In the genomic region with DNA sequence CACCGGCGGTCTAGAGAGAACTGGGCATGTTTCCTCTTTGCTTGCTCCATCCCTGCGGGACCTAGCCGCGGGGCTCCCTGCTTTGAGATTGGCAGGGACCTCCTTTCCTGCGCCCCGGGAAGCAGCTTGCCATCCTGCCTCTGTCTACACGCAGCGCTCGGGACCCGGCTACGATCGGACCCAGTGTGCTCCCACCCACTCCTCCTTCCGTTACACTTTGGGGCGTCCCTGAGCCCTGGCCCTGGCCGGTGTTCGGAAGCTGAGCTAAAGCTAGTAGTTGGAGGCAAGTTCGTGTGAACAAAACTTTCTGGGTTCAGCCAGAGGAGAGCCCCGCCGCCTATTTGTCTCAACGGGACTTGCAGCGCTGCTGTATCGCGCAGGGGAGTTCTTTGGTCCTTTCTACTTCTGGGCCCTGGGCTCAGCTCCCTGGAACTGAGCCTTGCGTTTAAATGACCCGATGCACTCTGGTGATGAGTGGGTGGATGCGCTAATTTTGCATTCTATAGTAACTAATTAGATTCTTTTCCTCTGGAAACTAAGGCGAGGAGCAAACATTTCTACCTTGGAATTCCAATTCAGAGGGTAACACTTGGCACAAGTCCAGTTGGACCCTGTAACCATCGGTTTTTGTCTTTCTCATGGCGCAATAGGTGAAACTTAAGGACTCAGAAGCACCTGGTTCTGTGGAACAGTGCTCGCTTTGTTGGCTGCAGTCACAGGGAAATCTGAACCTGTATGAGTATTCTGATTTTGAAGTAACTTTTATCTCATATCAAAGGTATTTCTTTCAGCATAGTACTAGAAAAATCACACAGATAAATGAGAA, we compare ENCODE assay signal across 8 mouse cellular contexts. TPM values are rescaled to one million over a fixed set of nuclear protein-coding genes. Genes with fewer than 3 reads are reported as not detected.
DNase-seq lines count a peak whose midpoint lies in the region; ATAC-seq lines count a peak whose summit lies in the region.

No protein-coding gene starts in this region.

- WGBS in forebrain, embryonic 12.5 days = 2% methylated on average over 31 of the region's 31 CpGs

- H3K9me3 ChIP-seq in forebrain, embryonic 12.5 days = no peaks in the 10 kb centered on the region

- peak overlapping the region; percentile 73 for H3K4me3 ChIP-seq in forebrain, embryonic 12.5 days (replicated peaks)

- H3K27me3 ChIP-seq in forebrain, embryonic 12.5 days = no peaks in the 10 kb centered on the region; the same call in 1 of the 2 replicates

- H3K27ac ChIP-seq in forebrain, embryonic 12.5 days = peak overlapping the region; percentile 85

- peak overlapping the region; percentile 73 for H3K4me2 ChIP-seq in forebrain, embryonic 12.5 days

- H3K9ac ChIP-seq in forebrain, embryonic 12.5 days = peak overlapping the region; percentile 82

- intact Hi-C loops in heart, postnatal 25 days (cut with DNase I) = loop anchor here (5.0 kb wide), 1 partner anchor 86 kb away; the partner anchor contains the start of gene Plscr4

- peak; percentile 33 for DNase-seq in CD4-positive, CD25-positive, alpha-beta regulatory T cell, adult 2 months (ENCODE audit: low read depth, low spot score)
- peak; percentile 39 for DNase-seq in heart, postnatal 25 days (ENCODE audit: low spot score)
- DNase-seq in kidney, postnatal 4 days = peak; percentile 67 to 76
- DNase-seq in lung, postnatal 14 days = peak; percentile 55
- peak; percentile 58 for DNase-seq in ovary, postnatal 36 days (ENCODE audit: low spot score)
- DNase-seq in yolk sac, embryonic 10.5 days (ENCODE audit: low spot score) = no peak

- no peaks in the 10 kb centered on the region for H3K36me3 ChIP-seq in forebrain, embryonic 12.5 days (replicated peaks)

- peaks cover 15% of the 10 kb centered on the region for H3K4me1 ChIP-seq in forebrain, embryonic 12.5 days

- peak; percentile 58 for ATAC-seq in activated CD4-positive, CD25-positive, alpha-beta regulatory T cell, adult 4 months
- peak; percentile 72 for ATAC-seq in forebrain, embryonic 12.5 days (ENCODE audit: low FRiP score)

RNA-seq across cellular contexts. Expression of gene Plod2, which starts 0.8 kb away (rescaled TPM):
- polyA plus RNA-seq in activated CD4-positive, CD25-positive, alpha-beta regulatory T cell, adult 4 months (2017; shearing (Covaris generic)) = 1 to 10 TPM; 2.5 to 2.8 TPM
- polyA plus RNA-seq in forebrain, embryonic 12.5 days (2016; fragmentation: Nextera tagmentation; extraction: Ambion mirVana) = 22.8 and 23.6 TPM in 2 replicates
- 10 to 100 TPM; 17.2 to 20.9 TPM for total RNA-seq in heart, postnatal 25 days (2021)
